Mouse (Mus musculus) limb, embryonic 14.5 days (tissue): Measurements from ENCODE around the gene Xrcc6. TPM values are rescaled to one million over a fixed set of nuclear protein-coding genes. Genes with fewer than 3 reads are reported as not detected.

Source experiments
- ATAC-seq: fragments of 200-750 bp; cut with Nextera tagmentation; 2 replicates; pipeline ENCODE4 v1.8.0; 2017; ENCODE audit warnings: low read depth, moderate number of reproducible peaks, moderate TSS enrichment; ENCODE audit not compliant: low FRiP score
- DNase-seq: peaks from one replicate; pipeline ENCODE4 v3.0.0-alpha.2; 2015; ENCODE audit warnings: low spot score
- H3K27ac ChIP-seq: fragments of 300-500 bp; sonication (generic); replicated peaks from 2 replicates; pipeline ENCODE4 v1.5.1; 2014; ENCODE audit warnings: low read depth, mild to moderate bottlenecking, low read length, moderate library complexity, mixed read lengths
- H3K27me3 ChIP-seq: fragments of 300-500 bp; sonication (generic); 2 replicates; pipeline ENCODE4 v1.6.1; 2014; ENCODE audit warnings: low read length, mixed read lengths; ENCODE audit not compliant: control insufficient read depth, insufficient read depth
- H3K36me3 ChIP-seq: fragments of 300-500 bp; sonication (generic); 2 replicates; pipeline ENCODE4 v1.6.1; 2014; ENCODE audit warnings: mild to moderate bottlenecking, low read length, moderate library complexity, mixed read lengths; ENCODE audit not compliant: control insufficient read depth, insufficient read depth
- H3K4me1 ChIP-seq: fragments of 300-500 bp; sonication (generic); 2 replicates; pipeline ENCODE4 v1.6.1; 2014; ENCODE audit warnings: antibody characterized with exemption, low read length, mixed read lengths; ENCODE audit not compliant: control insufficient read depth, insufficient read depth
- H3K4me2 ChIP-seq: fragments of 300-500 bp; sonication (generic); replicated peaks from 2 replicates; pipeline ENCODE4 v1.6.1; 2014; ENCODE audit warnings: low read depth, mild to moderate bottlenecking, low read length, moderate library complexity; ENCODE audit not compliant: severe bottlenecking
- H3K4me3 ChIP-seq: fragments of 300-500 bp; sonication (generic); replicated peaks from 2 replicates; pipeline ENCODE4 v1.5.1; 2014; ENCODE audit warnings: low read length
- H3K9ac ChIP-seq: fragments of 300-500 bp; sonication (generic); 2 replicates; pipeline ENCODE4 v1.6.1; 2014; ENCODE audit warnings: mild to moderate bottlenecking, low read depth, low read length, moderate library complexity; ENCODE audit not compliant: severe bottlenecking
- H3K9me3 ChIP-seq: fragments of 300-500 bp; sonication (generic); 2 replicates; pipeline ENCODE4 v1.6.1; 2016; ENCODE audit warnings: low read length; ENCODE audit not compliant: control insufficient read depth
- POLR2A ChIP-seq: fragments of 200-500 bp; IDR thresholded peaks from 2 replicates; pipeline ENCODE4 v1.8.0; 2012; ENCODE audit warnings: inconsistent platforms, mild to moderate bottlenecking, moderate library complexity, borderline replicate concordance; ENCODE audit not compliant: insufficient read depth, insufficient read length; ENCODE audit errors: extremely low read depth
- WGBS: fragments of 180-500 bp; shearing (Covaris S2); extraction: QIAGEN DNeasy Blood & Tissue Kit; methylation state at CpG from one replicate; pipeline ENCODE4 v1.1.7; 2014; 5-methylcytosine and 5-hydroxymethylcytosine counted together
- polyA plus RNA-seq, 2 experiments: library from polyadenylated mRNA; depleted of rRNA in 1 of 2; stranded (reverse) in 1 of 2; unstranded in 1 of 2; fragments of >200 nt; fragmentation: Nextera tagmentation in 1 of 2; extraction: Ambion mirVana in 1 of 2; gene quantifications; 2 replicates each; pipeline versions ENCODE4 v1.2.1 to v1.2.3; 2012 to 2014

The Xrcc6 gene
- polyA plus RNA-seq, 2 experiments = 37.2 to 71.8 TPM

- Histone ChIP-seq H3K36me3 (no peaks in the 10 kb centered on the region), H3K4me3 (no peak overlapping the region), H3K27me3 (peaks cover 25% of the 10 kb centered on the region), H3K27ac (no peak overlapping the region), H3K9me3 (0 out of 2 replicates have a peak, but pooled peaks cover 6% of the 10 kb centered on the region), H3K4me2 (no peak overlapping the region), H3K9ac (no peak overlapping the region), H3K4me1 (no peaks in the 10 kb centered on the region; the same call in 1 of the 2 replicates)
- no peak for ATAC-seq
- WGBS = 89% methylated on average over 26 of the region's 26 CpGs
- no peak for DNase-seq
- no peak for TF ChIP-seq POLR2A
Measured at GRCm38 (mm10) chr15:82071816-82072469, 84.3 kb downstream of the Xrcc6 start.

GRCm38 (mm10) chr15:82073490-82073889 lies 85.9 kb downstream of the Xrcc6 start:
- no peaks in the 10 kb centered on the region; the same call in 1 of the 2 replicates for H3K4me1 ChIP-seq
- DNase-seq (no peak), ATAC-seq (no peak)
- TF ChIP-seq POLR2A = no peak
- H3K4me3 ChIP-seq = no peak overlapping the region
- no peaks in the 10 kb centered on the region for H3K36me3 ChIP-seq
- H3K4me2 ChIP-seq = no peak overlapping the region
- H3K9me3 ChIP-seq = 0 out of 2 replicates have a peak, but pooled peaks cover 6% of the 10 kb centered on the region
- H3K27me3 ChIP-seq = peaks cover 24% of the 10 kb centered on the region
- no peak overlapping the region for H3K9ac ChIP-seq
- WGBS = 85% methylated on average over 7 of the region's 7 CpGs
- H3K27ac ChIP-seq = no peak overlapping the region

GRCm38 (mm10) chr15:82079883-82080282 lies 92.2 kb downstream of the Xrcc6 start:
- H3K4me3 ChIP-seq = no peak overlapping the region
- no peaks in the 10 kb centered on the region for H3K4me1 ChIP-seq
- ATAC-seq = no peak
- no peaks in the 10 kb centered on the region for H3K27me3 ChIP-seq
- H3K9ac ChIP-seq = no peak overlapping the region
- TF ChIP-seq POLR2A = no peak
- H3K36me3 ChIP-seq = no peaks in the 10 kb centered on the region
- no peak for DNase-seq
- H3K9me3 ChIP-seq = no peaks in the 10 kb centered on the region
- WGBS = 60% methylated on average over 10 of the region's 10 CpGs
- H3K27ac ChIP-seq = no peak overlapping the region
- H3K4me2 ChIP-seq = no peak overlapping the region

- Histone ChIP-seq H3K36me3 (no peaks in the 10 kb centered on the region), H3K27me3 (no peaks in the 10 kb centered on the region), H3K9ac (no peak overlapping the region), H3K4me1 (no peaks in the 10 kb centered on the region), H3K9me3 (no peaks in the 10 kb centered on the region), H3K4me3 (no peak overlapping the region), H3K4me2 (no peak overlapping the region), H3K27ac (no peak overlapping the region)
- ATAC-seq (no peak), DNase-seq (no peak)
- TF ChIP-seq POLR2A = no peak
- 39% methylated on average over 7 of the region's 7 CpGs for WGBS
Measured at GRCm38 (mm10) chr15:82081161-82081560, 93.5 kb downstream of the Xrcc6 start.

- H3K9me3 ChIP-seq = no peaks in the 10 kb centered on the region
- no peak for TF ChIP-seq POLR2A
- ATAC-seq = no peak
Measured at GRCm38 (mm10) chr15:82085606-82086005, 98.0 kb downstream of the Xrcc6 start.

GRCm38 (mm10) chr15:82086131-82086530 lies 98.5 kb downstream of the Xrcc6 start:
- H3K4me2 ChIP-seq = no peak overlapping the region
- no peaks in the 10 kb centered on the region for H3K36me3 ChIP-seq
- no peaks in the 10 kb centered on the region for H3K4me1 ChIP-seq
- no peak overlapping the region for H3K27ac ChIP-seq
- no peak overlapping the region for H3K9ac ChIP-seq
- H3K4me3 ChIP-seq = no peak overlapping the region
- WGBS = 77% methylated on average over 12 of the region's 12 CpGs
- no peak for DNase-seq
- no peak for ATAC-seq
- H3K9me3 ChIP-seq = no peaks in the 10 kb centered on the region
- no peaks in the 10 kb centered on the region for H3K27me3 ChIP-seq
- no peak for TF ChIP-seq POLR2A

More at GRCm38 (mm10) chr15:82085606-82086005, 98.0 kb downstream of the Xrcc6 start:
- Histone ChIP-seq H3K4me2 (no peak overlapping the region), H3K27me3 (no peaks in the 10 kb centered on the region), H3K4me1 (no peaks in the 10 kb centered on the region), H3K36me3 (no peaks in the 10 kb centered on the region), H3K27ac (no peak overlapping the region), H3K4me3 (no peak overlapping the region), H3K9ac (no peak overlapping the region)
- DNase-seq = no peak
- 82% methylated on average over 9 of the region's 9 CpGs for WGBS
